In genomic region chr17:26512961-26513360, GRCm38 (mm10) we compare ENCODE assay signal across 13 mouse cellular contexts. TPM values are rescaled to one million over a fixed set of nuclear protein-coding genes. Genes with fewer than 3 reads are reported as not detected.
DNase-seq lines count a peak whose midpoint lies in the region; ATAC-seq and TF ChIP-seq lines count a peak whose summit lies in the region.
"Had no signal": no experiment of that assay in that cellular context is flagged by ENCODE, and none has a peak within 500 bp of the region (broad histone marks: within the 10 kb centered on the region; RNA-seq: fewer than 3 reads in every experiment).

No protein-coding gene starts in this region.

- peak; percentile 25; the same call in 1 of the 2 replicates for ATAC-seq in frontal cortex, adult (ENCODE audit: low TSS enrichment)
- ATAC-seq in lung, embryonic 14.5 days (ENCODE audit: insufficient read depth): no peak
- peak; percentile 4; the same call in 1 of the 2 replicates for ATAC-seq in granulocyte monocyte progenitor cell, adult 5-6 weeks (replicated peaks; ENCODE audit: poor library complexity, severe bottlenecking)
- no peak for ATAC-seq in liver, embryonic 16.5 days (ENCODE audit: low read depth)
- ATAC-seq: activated CD4-positive, CD25-positive, alpha-beta regulatory T cell, adult 4 months had no signal

- peak overlapping the region; percentile 59; the same call in 1 of the 2 replicates for H3K27ac ChIP-seq in lung, embryonic 14.5 days (ENCODE audit: low read depth)
- peak overlapping the region; percentile 93 for H3K27ac ChIP-seq in liver, embryonic 16.5 days (ENCODE audit: low read length)
- H3K27ac ChIP-seq: hindbrain, embryonic 14.5 days had no signal

- no peaks in the 10 kb centered on the region for H3K36me3 ChIP-seq in lung, embryonic 14.5 days (ENCODE audit: insufficient read depth)
- no peaks in the 10 kb centered on the region for H3K36me3 ChIP-seq in liver, embryonic 16.5 days (ENCODE audit: control insufficient read depth, insufficient read depth)
- H3K36me3 ChIP-seq: midbrain, embryonic 10.5 days had no signal

- no peak overlapping the region for H3K9ac ChIP-seq in lung, embryonic 14.5 days
- H3K9ac ChIP-seq in liver, embryonic 16.5 days (ENCODE audit: low read depth, low read length): peak overlapping the region; percentile 64
- H3K9ac ChIP-seq: hindbrain, embryonic 14.5 days had no signal

- no peak for TF ChIP-seq CTCF in lung, embryonic 14.5 days (IDR thresholded peaks at IDR 0.05; ENCODE audit: low read depth)

- H3K9me3 ChIP-seq in lung, embryonic 14.5 days (ENCODE audit: low read depth, low read length): no peaks in the 10 kb centered on the region
- H3K9me3 ChIP-seq in liver, embryonic 16.5 days (replicated peaks; ENCODE audit: control insufficient read depth, low read length): no peaks in the 10 kb centered on the region
- H3K9me3 ChIP-seq: midbrain, embryonic 10.5 days had no signal

- DNase-seq in frontal cortex, postnatal 14 days (ENCODE audit: low spot score in 2 of 2): no peak
- peak; percentile 45 for DNase-seq in lung, embryonic 14.5 days
- DNase-seq in lung, postnatal 14 days: no peak
- no peak for DNase-seq in kidney, postnatal 36 days
- no peak for DNase-seq in T-cell, adult 2 months (ENCODE audit: low spot score)
- DNase-seq: kidney, adult 8-10 months; thymus, postnatal 25 days had no signal

- 56% methylated on average over 7 of the region's 7 CpGs for WGBS in lung, embryonic 14.5 days
- WGBS in liver, embryonic 16.5 days (ENCODE audit: insufficient replicate concordance): 46% methylated on average over 7 of the region's 7 CpGs

- H3K27me3 ChIP-seq in lung, embryonic 14.5 days (ENCODE audit: insufficient read depth, low read length): no peaks in the 10 kb centered on the region
- no peaks in the 10 kb centered on the region for H3K27me3 ChIP-seq in liver, embryonic 16.5 days (ENCODE audit: control insufficient read depth, insufficient read depth, low read depth, low read length)

- no peak overlapping the region for H3K4me3 ChIP-seq in lung, embryonic 14.5 days (ENCODE audit: low read depth, low read length)
- no peak overlapping the region for H3K4me3 ChIP-seq in liver, embryonic 16.5 days (ENCODE audit: low read depth, low read length)
- H3K4me3 ChIP-seq: midbrain, embryonic 10.5 days had no signal

- H3K4me2 ChIP-seq in lung, embryonic 14.5 days: no peak overlapping the region
- H3K4me2 ChIP-seq in liver, embryonic 16.5 days (ENCODE audit: low read depth, low read length): no peak overlapping the region
- H3K4me2 ChIP-seq: hindbrain, embryonic 14.5 days had no signal

- peaks cover 13% of the 10 kb centered on the region for H3K4me1 ChIP-seq in lung, embryonic 14.5 days (ENCODE audit: insufficient read depth)
- H3K4me1 ChIP-seq in liver, embryonic 16.5 days (ENCODE audit: control insufficient read depth, low read depth, low read length): peaks cover 75% of the 10 kb centered on the region

RNA-seq across cellular contexts. Expression of gene Ergic1, which starts 48.3 kb away (rescaled TPM):
- 125 and 127 TPM in 2 replicates for polyA plus RNA-seq in lung, embryonic 14.5 days (2014; fragmentation: Nextera tagmentation; extraction: Ambion mirVana)
- 88.4 and 89.5 TPM in 2 replicates for total RNA-seq in granulocyte monocyte progenitor cell, adult 5-6 weeks (2014; fragmentation: Nextera tagmentation)
- total RNA-seq in granulocyte monocyte progenitor cell, adult 5-6 weeks (2017): 51.5 and 52.4 TPM in 2 replicates
- polyA plus RNA-seq in liver, embryonic 16.5 days (2015; fragmentation: Nextera tagmentation; extraction: Ambion mirVana): 36.0 and 39.0 TPM in 2 replicates

RNA-seq across cellular contexts. Expression of gene Dusp1, which starts 49.0 kb away (rescaled TPM):
- 19.7 and 24.5 TPM in 2 replicates for polyA plus RNA-seq in lung, embryonic 14.5 days (2014; fragmentation: Nextera tagmentation; extraction: Ambion mirVana)
- 20.4 and 21.3 TPM in 2 replicates for total RNA-seq in granulocyte monocyte progenitor cell, adult 5-6 weeks (2014; fragmentation: Nextera tagmentation)
- total RNA-seq in granulocyte monocyte progenitor cell, adult 5-6 weeks (2017): 34.3 and 43.2 TPM in 2 replicates
- polyA plus RNA-seq in liver, embryonic 16.5 days (2015; fragmentation: Nextera tagmentation; extraction: Ambion mirVana): 22.7 and 25.9 TPM in 2 replicates

Comparison
In these comparisons a context has a peak if more than half of its experiments do, and no peak if none do; other contexts are left out.
1. ATAC-seq: peak in frontal cortex, adult (single experiment) and granulocyte monocyte progenitor cell, adult 5-6 weeks (single experiment); none in lung, embryonic 14.5 days (single experiment) and liver, embryonic 16.5 days (single experiment).